Mouse (Mus musculus) intestine, embryonic 14.5 days (tissue): Measurements from ENCODE around the gene Bcl2a1a. TPM values are rescaled to one million over a fixed set of nuclear protein-coding genes. Genes with fewer than 3 reads are reported as not detected.
"Not testable (repeated sequence)": the region's sequence is repeated elsewhere in the genome, so short reads cannot be mapped to it uniquely, and the experiment has no call there.

Source experiments
- ATAC-seq: fragments of 200-750 bp; cut with Nextera tagmentation; replicated peaks from 2 replicates; pipeline ENCODE4 v1.8.0; 2017; ENCODE audit warnings: low read depth, moderate number of reproducible peaks, moderate TSS enrichment, moderate library complexity; ENCODE audit not compliant: low FRiP score, low TSS enrichment
- DNase-seq: peaks from one replicate; pipeline ENCODE4 v3.0.0-alpha.2; 2018; ENCODE audit warnings: low spot score
- H3K27ac ChIP-seq: fragments of 300-500 bp; sonication (generic); 2 replicates; pipeline ENCODE4 v1.5.1; 2014; ENCODE audit warnings: low read depth, mild to moderate bottlenecking, control low read depth
- H3K27me3 ChIP-seq: fragments of 300-500 bp; sonication (generic); replicated peaks from 2 replicates; pipeline ENCODE4 v1.6.1; 2014; ENCODE audit warnings: low read length, control low read depth; ENCODE audit not compliant: control insufficient read depth, insufficient read depth
- H3K36me3 ChIP-seq: fragments of 300-500 bp; sonication (generic); 2 replicates; pipeline ENCODE4 v1.6.1; 2014; ENCODE audit warnings: low read length, control low read depth; ENCODE audit not compliant: control insufficient read depth, insufficient read depth
- H3K4me1 ChIP-seq: fragments of 300-500 bp; sonication (generic); replicated peaks from 2 replicates; pipeline ENCODE4 v1.6.1; 2014; ENCODE audit warnings: low read length, control low read depth, mixed read lengths; ENCODE audit not compliant: control insufficient read depth, insufficient read depth
- H3K4me2 ChIP-seq: fragments of 300-500 bp; sonication (generic); 2 replicates; pipeline ENCODE4 v1.6.1; 2014; ENCODE audit warnings: low read length
- H3K4me3 ChIP-seq: fragments of 300-500 bp; sonication (generic); 2 replicates; pipeline ENCODE4 v1.5.1; 2014; ENCODE audit warnings: low read depth, low read length, control low read depth, mixed read lengths
- H3K9ac ChIP-seq: fragments of 300-500 bp; sonication (generic); 2 replicates; pipeline ENCODE4 v1.6.1; 2014; ENCODE audit warnings: mild to moderate bottlenecking, low read length
- H3K9me3 ChIP-seq: fragments of 300-500 bp; sonication (generic); 2 replicates; pipeline ENCODE4 v1.6.1; 2016; ENCODE audit warnings: low read length, control low read depth; ENCODE audit not compliant: control insufficient read depth
- WGBS: fragments of 180-500 bp; shearing (Covaris S2); extraction: QIAGEN DNeasy Blood & Tissue Kit; methylation state at CpG from one replicate; pipeline ENCODE4 v1.1.7; 2014; 5-methylcytosine and 5-hydroxymethylcytosine counted together
- polyA plus RNA-seq: library from polyadenylated mRNA; unstranded; fragments of >200 nt; fragmentation: Nextera tagmentation; extraction: Ambion mirVana; gene quantifications from 2 replicates; pipeline ENCODE4 v1.2.1, GENCODE M21; 2014

Bcl2a1a gene
- polyA plus RNA-seq, 1 experiment from 2014 or later = 1.3 TPM

GRCm38 (mm10) chr9:88966462-88966861 lies 9.8 kb downstream of the Bcl2a1a start:
- not testable (repeated sequence) for H3K4me3 ChIP-seq, H3K9me3 ChIP-seq, H3K4me1 ChIP-seq, H3K27me3 ChIP-seq, H3K36me3 ChIP-seq, DNase-seq, ATAC-seq, H3K27ac ChIP-seq, H3K9ac ChIP-seq, H3K4me2 ChIP-seq
- no CpG with 5 or more reads among the region's 6 CpGs for WGBS

GRCm38 (mm10) chr9:88969502-88969901 lies 12.8 kb downstream of the Bcl2a1a start:
- H3K27me3 ChIP-seq, H3K36me3 ChIP-seq, DNase-seq, ATAC-seq, H3K9ac ChIP-seq, H3K9me3 ChIP-seq, H3K27ac ChIP-seq, H3K4me2 ChIP-seq, H3K4me1 ChIP-seq, H3K4me3 ChIP-seq: not testable (repeated sequence)
- no CpG with 5 or more reads among the region's 2 CpGs for WGBS

- ATAC-seq, H3K4me1 ChIP-seq, H3K9me3 ChIP-seq, H3K9ac ChIP-seq, DNase-seq, H3K4me2 ChIP-seq, H3K27me3 ChIP-seq, H3K4me3 ChIP-seq, H3K36me3 ChIP-seq, H3K27ac ChIP-seq: not testable (repeated sequence)
- WGBS = 76% methylated on average over 4 of the region's 4 CpGs
Observed at GRCm38 (mm10) chr9:88976875-88977274, 20.2 kb downstream of the Bcl2a1a start.

- WGBS = 84% methylated on average over 2 of the region's 2 CpGs
- not testable (repeated sequence) for DNase-seq, ATAC-seq
Observed at GRCm38 (mm10) chr9:88979781-88980180, 23.1 kb downstream of the Bcl2a1a start.

GRCm38 (mm10) chr9:89001541-89001940 lies 44.8 kb downstream of the Bcl2a1a start:
- DNase-seq, H3K4me2 ChIP-seq, H3K36me3 ChIP-seq, H3K27me3 ChIP-seq, H3K27ac ChIP-seq, H3K4me3 ChIP-seq, H3K4me1 ChIP-seq, ATAC-seq, H3K9ac ChIP-seq, H3K9me3 ChIP-seq: not testable (repeated sequence)

More at GRCm38 (mm10) chr9:88979781-88980180, 23.1 kb downstream of the Bcl2a1a start:
- H3K4me3 ChIP-seq, H3K36me3 ChIP-seq, H3K9me3 ChIP-seq, H3K4me2 ChIP-seq, H3K4me1 ChIP-seq, H3K27ac ChIP-seq, H3K9ac ChIP-seq, H3K27me3 ChIP-seq: not testable (repeated sequence)

Other genes with a start within 250 kb of the Bcl2a1a start
- gene Mthfsl, start 236.6 kb upstream of the Bcl2a1a start, polyA plus RNA-seq = 39.9 and 42.1 TPM in 2 replicates
- gene Bcl2a1d, start 225.0 kb upstream of the Bcl2a1a start, polyA plus RNA-seq = 0.51 and 1.3 TPM in 2 replicates
- gene Trim43c, start 117.7 kb upstream of the Bcl2a1a start, polyA plus RNA-seq = 0.11 and 0.19 TPM in 2 replicates
- gene Trim43b, start 135.9 kb downstream of the Bcl2a1a start, polyA plus RNA-seq = not detected in 2 replicates
- 3.5 and 4.0 TPM in 2 replicates for gene Bcl2a1b, start 242.3 kb downstream of the Bcl2a1a start, polyA plus RNA-seq
- gene Gm29094, start 242.5 kb downstream of the Bcl2a1a start, polyA plus RNA-seq = not detected in 2 replicates